Mouse (Mus musculus): ENCODE results near the gene Grin2b.

GRCm38 (mm10) chr6:135817391-135817790 is 355.9 kb downstream of the Grin2b start:
- TF ChIP-seq USF1 (IDR thresholded peaks at IDR 0.05; ENCODE audit: low read depth, low read length) (no peak), EP300 (IDR thresholded peaks at IDR 0.05; ENCODE audit: low read length) (no peak), POLR2AphosphoS2 (IDR thresholded peaks at IDR 0.05; ENCODE audit: low read depth, low read length) (no peak), HCFC1 (IDR thresholded peaks at IDR 0.05; ENCODE audit: low read depth, low read length) (no peak), CTCF (conservative IDR thresholded peaks at IDR 0.05 in 1 of 2, IDR thresholded peaks at IDR 0.05 in 1 of 2; ENCODE audit: low read depth in 2 of 2, low read length in 2 of 2) (no peak), TBP (conservative IDR thresholded peaks at IDR 0.05; ENCODE audit: low read depth, low read length) (no peak), RAD21 (IDR thresholded peaks at IDR 0.05; ENCODE audit: low read depth, low read length) (no peak), POLR2A (IDR thresholded peaks at IDR 0.05; ENCODE audit: low read depth, low read length) (no peak), BHLHE40 (IDR thresholded peaks at IDR 0.05; ENCODE audit: low read depth, low read length) (no peak), GABPA (IDR thresholded peaks at IDR 0.05; ENCODE audit: insufficient replicate concordance, low read depth, low read length) (no peak), UBTF (IDR thresholded peaks at IDR 0.05; ENCODE audit: low read depth, low read length) (no peak), SMC3 (IDR thresholded peaks at IDR 0.05; ENCODE audit: low read depth, low read length) (no peak), ELF1 (IDR thresholded peaks at IDR 0.05; ENCODE audit: low read depth, low read length) (no peak)
